Mouse (Mus musculus) liver (tissue): Measurements from ENCODE around the gene Prdm10.

Source experiments
- DNase-seq: peaks from one replicate; pipeline ENCODE4 v3.0.0-alpha.2; 2020; ENCODE audit warnings: mixed read lengths

The Prdm10 gene

GRCm38 (mm10) chr9:31376661-31377060, 96.3 kb downstream of the Prdm10 start:
- DNase-seq, result no peak

GRCm38 (mm10) chr9:31384786-31385499, 104.6 kb downstream of the Prdm10 start:
- DNase-seq, result no peak

- DNase-seq, result no peak
These were observed 105.1 kb downstream of the Prdm10 start for GRCm38 (mm10) chr9:31385500-31385869.

GRCm38 (mm10) chr9:31385947-31386354, 105.6 kb downstream of the Prdm10 start, which contains the start of gene Nfrkb:
TSS of gene Nfrkb (plus strand) at chr9:31386192.
- peak; percentile 98 for DNase-seq

- no peak for DNase-seq
These were observed 106.2 kb downstream of the Prdm10 start for GRCm38 (mm10) chr9:31386368-31387180.

GRCm38 (mm10) chr9:31387206-31387605, 106.9 kb downstream of the Prdm10 start:
- no peak for DNase-seq

GRCm38 (mm10) chr9:31400441-31400840, 120.1 kb downstream of the Prdm10 start:
- peak; percentile 76 for DNase-seq

GRCm38 (mm10) chr9:31404311-31404710, 124.0 kb downstream of the Prdm10 start:
- no peak for DNase-seq

- peak; percentile 37 for DNase-seq
These were observed 124.9 kb downstream of the Prdm10 start for GRCm38 (mm10) chr9:31405217-31405616.

GRCm38 (mm10) chr9:31412165-31412564, 131.8 kb downstream of the Prdm10 start:
- no peak for DNase-seq

GRCm38 (mm10) chr9:31418821-31419220, 138.5 kb downstream of the Prdm10 start:
- no peak for DNase-seq

GRCm38 (mm10) chr9:31422143-31422542, 141.8 kb downstream of the Prdm10 start:
- DNase-seq, result peak; percentile 69

GRCm38 (mm10) chr9:31428971-31429370, 148.6 kb downstream of the Prdm10 start:
- DNase-seq, result no peak

GRCm38 (mm10) chr9:31430011-31430410, 149.7 kb downstream of the Prdm10 start:
- no peak for DNase-seq
